Mouse (Mus musculus): ENCODE data around the gene Snorc. TPM values are rescaled to one million over a fixed set of nuclear protein-coding genes. Genes with fewer than 3 reads are reported as not detected.
A peak's percentile ranks its signal among the peaks of the same experiment; 100 is the strongest.
"Not testable (repeated sequence)": the region's sequence is repeated elsewhere in the genome, so short reads cannot be mapped to it uniquely, and the experiment has no call there.

Snorc gene
- polyA plus RNA-seq (2015; fragmentation: Nextera tagmentation; extraction: Ambion mirVana): 0.45 TPM in 1 of 2 replicates, not detected in the other

GRCm38 (mm10) chr1:87469971-87470370, at the start of gene Snorc:
Gene Snorc, plus strand, starts transcription at chr1:87470271.
- H3K27ac ChIP-seq (replicated peaks); H3K9ac ChIP-seq (replicated peaks); H3K27me3 ChIP-seq; H3K4me2 ChIP-seq (replicated peaks); ATAC-seq (replicated peaks); H3K4me3 ChIP-seq; H3K9me3 ChIP-seq; H3K4me1 ChIP-seq; H3K36me3 ChIP-seq: not testable (repeated sequence)
- WGBS: 28% methylated on average over 9 of the region's 10 CpGs

DNA sequence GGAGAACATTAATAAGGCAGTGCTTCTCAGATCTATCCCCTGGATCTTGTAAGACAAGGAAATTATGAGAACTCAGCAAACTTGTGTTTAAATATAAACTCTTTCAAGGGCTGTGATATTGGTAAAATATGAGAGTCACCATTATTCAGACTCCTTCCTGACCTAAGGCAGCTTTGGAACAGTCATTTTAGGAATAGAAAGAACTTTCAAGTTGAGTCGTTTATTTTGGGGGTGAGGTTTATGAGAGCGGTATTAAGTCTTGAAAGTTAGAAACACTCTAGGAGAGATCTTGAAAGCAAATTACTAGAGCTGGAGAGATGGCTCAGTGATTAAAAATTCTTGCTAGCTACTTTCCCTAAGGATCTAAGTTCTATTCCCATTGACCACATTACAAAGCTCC, 34.9 kb upstream of the Snorc start:
- no peak overlapping the region for H3K27ac ChIP-seq (replicated peaks)
- H3K4me1 ChIP-seq: no peaks in the 10 kb centered on the region
- H3K27me3 ChIP-seq: no peaks in the 10 kb centered on the region
- no peaks in the 10 kb centered on the region for H3K9me3 ChIP-seq
- 98% methylated on average over 2 of the region's 2 CpGs for WGBS
- H3K4me3 ChIP-seq: no peak overlapping the region
- H3K9ac ChIP-seq (replicated peaks): no peak overlapping the region
- ATAC-seq (replicated peaks): no peak
- no peak overlapping the region for H3K4me2 ChIP-seq (replicated peaks)
- H3K36me3 ChIP-seq: peaks cover 64% of the 10 kb centered on the region

DNA sequence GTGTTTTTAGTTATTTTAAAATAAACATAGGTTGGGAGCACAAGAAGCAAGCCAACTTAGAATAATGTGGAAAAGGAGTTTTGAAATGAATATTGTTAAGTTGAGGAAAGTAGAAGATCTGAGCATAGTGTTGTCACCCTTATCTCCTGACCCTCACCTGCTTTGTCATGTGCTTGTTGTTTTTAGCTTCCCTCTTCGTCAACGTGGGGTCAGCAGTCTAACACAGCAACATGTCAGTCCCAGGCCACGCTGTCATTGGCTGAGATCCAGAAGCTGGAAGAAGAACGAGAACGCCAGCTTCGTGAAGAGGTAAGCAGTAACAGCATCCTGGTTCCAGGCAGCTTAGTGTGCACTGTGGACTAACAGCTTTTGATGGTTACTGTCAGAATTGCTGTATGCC, 33.5 kb upstream of the Snorc start:
- Histone ChIP-seq H3K4me1 (no peaks in the 10 kb centered on the region), H3K4me2 (replicated peaks) (no peak overlapping the region), H3K9ac (replicated peaks) (no peak overlapping the region), H3K27ac (replicated peaks) (no peak overlapping the region), H3K4me3 (no peak overlapping the region), H3K27me3 (no peaks in the 10 kb centered on the region), H3K9me3 (no peaks in the 10 kb centered on the region), H3K36me3 (peaks cover 67% of the 10 kb centered on the region)
- 79% methylated on average over 6 of the region's 6 CpGs for WGBS
- no peak for ATAC-seq (replicated peaks)

DNA sequence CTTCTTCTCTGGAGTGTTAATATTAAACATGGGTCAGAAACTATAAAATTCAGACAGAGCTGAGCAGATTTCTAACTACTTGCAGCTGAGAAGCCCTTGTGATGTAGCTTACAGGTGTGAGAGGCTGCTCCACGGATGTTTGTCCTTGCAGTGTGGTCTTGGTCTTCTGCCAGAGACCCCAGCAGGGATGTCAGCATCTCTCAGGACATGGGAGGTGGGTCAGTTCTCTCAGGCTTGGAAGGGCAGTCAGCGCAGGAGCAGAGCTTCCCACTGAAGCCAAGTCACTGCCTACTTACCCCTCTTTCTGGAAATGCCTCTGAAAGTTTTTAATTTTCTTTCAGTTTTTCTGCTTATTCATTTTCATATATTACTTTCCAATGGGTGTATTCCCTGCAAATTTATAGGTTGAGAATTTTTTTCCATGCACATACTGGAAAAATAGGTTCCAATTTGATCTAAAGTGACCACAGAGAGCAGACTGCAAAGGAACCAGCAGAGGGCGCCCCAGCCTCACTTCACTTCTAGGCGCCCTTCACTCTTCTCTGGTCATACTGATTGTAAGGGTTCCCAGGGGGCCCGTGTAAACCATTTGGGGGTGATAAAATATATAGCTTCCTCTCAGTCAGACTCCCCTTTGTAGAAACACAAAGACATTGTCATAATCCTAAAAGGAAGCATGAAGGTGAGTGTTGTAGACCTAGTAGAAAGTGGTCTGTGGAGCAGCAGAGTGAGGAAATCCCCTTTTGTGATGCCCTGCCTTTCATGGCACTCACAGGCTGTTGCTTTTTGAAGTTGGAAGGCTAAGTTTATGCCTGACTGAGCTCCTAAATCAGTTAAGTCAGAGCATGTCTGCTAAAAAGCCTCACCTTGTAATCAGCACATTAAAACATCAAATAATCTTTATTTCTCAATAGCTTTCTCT, 22.6 kb upstream of the Snorc start:
- Histone ChIP-seq H3K4me3 (no peak overlapping the region), H3K9me3 (no peaks in the 10 kb centered on the region), H3K9ac (replicated peaks) (no peak overlapping the region), H3K27ac (replicated peaks) (no peak overlapping the region), H3K36me3 (peaks cover 64% of the 10 kb centered on the region), H3K4me2 (replicated peaks) (no peak overlapping the region), H3K27me3 (no peaks in the 10 kb centered on the region), H3K4me1 (no peaks in the 10 kb centered on the region)
- 0 out of 2 replicates have a peak, but pooled peaks have one; percentile 61 for ATAC-seq (replicated peaks)
- WGBS: 37% methylated on average over 5 of the region's 5 CpGs

DNA sequence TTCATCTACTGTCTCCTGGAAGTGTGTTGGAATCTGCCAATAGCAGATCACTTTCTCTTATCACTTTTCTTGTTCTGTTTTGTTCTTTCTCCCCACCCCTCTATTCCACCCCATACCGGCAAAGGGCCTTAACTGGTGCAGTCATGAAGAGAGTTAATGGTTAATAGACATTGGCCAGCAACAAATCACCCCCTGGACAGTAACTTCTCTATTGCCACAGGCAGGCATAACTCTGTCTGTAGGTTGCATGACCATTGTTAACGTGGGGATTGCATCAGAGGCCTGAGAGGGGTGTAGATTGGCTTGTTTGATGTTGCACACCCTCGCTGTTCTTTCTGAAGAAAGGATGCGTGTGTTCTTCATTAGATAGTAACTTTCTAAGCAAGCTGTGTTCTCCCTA, 20.6 kb upstream of the Snorc start:
- H3K4me3 ChIP-seq: no peak overlapping the region
- no peak for ATAC-seq (replicated peaks)
- H3K36me3 ChIP-seq: peaks cover 46% of the 10 kb centered on the region
- H3K9me3 ChIP-seq: no peaks in the 10 kb centered on the region
- 90% methylated on average over 4 of the region's 4 CpGs for WGBS
- no peak overlapping the region for H3K9ac ChIP-seq (replicated peaks)
- no peaks in the 10 kb centered on the region for H3K27me3 ChIP-seq
- H3K4me2 ChIP-seq (replicated peaks): no peak overlapping the region
- H3K4me1 ChIP-seq: no peaks in the 10 kb centered on the region
- H3K27ac ChIP-seq (replicated peaks): no peak overlapping the region

- Histone ChIP-seq H3K9me3 (no peaks in the 10 kb centered on the region), H3K9ac (replicated peaks) (no peak overlapping the region), H3K27me3 (no peaks in the 10 kb centered on the region), H3K36me3 (no peaks in the 10 kb centered on the region), H3K4me3 (no peak overlapping the region), H3K4me1 (no peaks in the 10 kb centered on the region), H3K4me2 (replicated peaks) (no peak overlapping the region), H3K27ac (replicated peaks) (no peak overlapping the region)
- 100% methylated on average over 1 of the region's 1 CpGs for WGBS
- no peak for ATAC-seq (replicated peaks)
These were observed 13.6 kb upstream of the Snorc start for GRCm38 (mm10) chr1:87456425-87456824.

- 68% methylated on average over 4 of the region's 4 CpGs for whole genome bisulfite sequencing
- no peak overlapping the region for H3K4me2 ChIP-seq (replicated peaks)
- no peaks in the 10 kb centered on the region for H3K27me3 ChIP-seq
- no peak overlapping the region for H3K4me3 ChIP-seq
- H3K4me1 ChIP-seq: no peaks in the 10 kb centered on the region
- H3K36me3 ChIP-seq: no peaks in the 10 kb centered on the region
- H3K27ac ChIP-seq (replicated peaks): no peak overlapping the region
- ATAC-seq (replicated peaks): no peak
- no peak overlapping the region for H3K9ac ChIP-seq (replicated peaks)
- H3K9me3 ChIP-seq: no peaks in the 10 kb centered on the region
These were observed 12.0 kb upstream of the Snorc start for GRCm38 (mm10) chr1:87458045-87458444.

GRCm38 (mm10) chr1:87459856-87460255, 10.2 kb upstream of the Snorc start:
- not testable (repeated sequence) for H3K36me3 ChIP-seq; H3K4me1 ChIP-seq; H3K4me2 ChIP-seq (replicated peaks); H3K9me3 ChIP-seq; H3K27ac ChIP-seq (replicated peaks); H3K27me3 ChIP-seq; H3K4me3 ChIP-seq; H3K9ac ChIP-seq (replicated peaks); ATAC-seq (replicated peaks)
- WGBS: 94% methylated on average over 7 of the region's 7 CpGs

GRCm38 (mm10) chr1:87467469-87467868, 2.6 kb upstream of the Snorc start:
- no peak overlapping the region for H3K9ac ChIP-seq (replicated peaks)
- H3K4me2 ChIP-seq (replicated peaks): no peak overlapping the region
- no peaks in the 10 kb centered on the region for H3K4me1 ChIP-seq
- H3K9me3 ChIP-seq: no peaks in the 10 kb centered on the region
- no peak overlapping the region for H3K27ac ChIP-seq (replicated peaks)
- no peak overlapping the region for H3K4me3 ChIP-seq
- WGBS: 63% methylated on average over 9 of the region's 9 CpGs
- H3K36me3 ChIP-seq: no peaks in the 10 kb centered on the region
- no peaks in the 10 kb centered on the region for H3K27me3 ChIP-seq
- no peak for ATAC-seq (replicated peaks)

- Histone ChIP-seq H3K4me2 (replicated peaks) (no peak overlapping the region), H3K27ac (replicated peaks) (no peak overlapping the region), H3K4me1 (no peaks in the 10 kb centered on the region), H3K27me3 (no peaks in the 10 kb centered on the region), H3K9ac (replicated peaks) (no peak overlapping the region), H3K9me3 (no peaks in the 10 kb centered on the region), H3K36me3 (no peaks in the 10 kb centered on the region), H3K4me3 (no peak overlapping the region)
- no peak for ATAC-seq (replicated peaks)
- WGBS: 78% methylated on average over 6 of the region's 6 CpGs
These were observed 1.8 kb upstream of the Snorc start for GRCm38 (mm10) chr1:87468321-87468720.

- no peak for ATAC-seq (replicated peaks)
- Histone ChIP-seq H3K9ac (replicated peaks) (no peak overlapping the region), H3K27me3 (peaks cover 11% of the 10 kb centered on the region; the same call in 1 of the 2 replicates), H3K4me3 (no peak overlapping the region), H3K36me3 (no peaks in the 10 kb centered on the region), H3K9me3 (no peaks in the 10 kb centered on the region), H3K27ac (replicated peaks) (no peak overlapping the region), H3K4me2 (replicated peaks) (no peak overlapping the region), H3K4me1 (peaks cover 8% of the 10 kb centered on the region; the same call in 1 of the 2 replicates)
- WGBS: 74% methylated on average over 7 of the region's 7 CpGs
These were observed 1.8 kb downstream of the Snorc start for GRCm38 (mm10) chr1:87471914-87472313.

- Histone ChIP-seq H3K4me1 (peaks cover 8% of the 10 kb centered on the region; the same call in 1 of the 2 replicates), H3K9me3 (no peaks in the 10 kb centered on the region), H3K9ac (replicated peaks) (no peak overlapping the region), H3K27ac (replicated peaks) (no peak overlapping the region), H3K4me2 (replicated peaks) (no peak overlapping the region), H3K36me3 (no peaks in the 10 kb centered on the region), H3K27me3 (peaks cover 11% of the 10 kb centered on the region; the same call in 1 of the 2 replicates), H3K4me3 (no peak overlapping the region)
- WGBS: 95% methylated on average over 7 of the region's 7 CpGs
- no peak for ATAC-seq (replicated peaks)
These were observed 2.5 kb downstream of the Snorc start for GRCm38 (mm10) chr1:87472576-87472975.
